25 mouse cellular contexts compared by ENCODE assay signal in the genomic region with DNA sequence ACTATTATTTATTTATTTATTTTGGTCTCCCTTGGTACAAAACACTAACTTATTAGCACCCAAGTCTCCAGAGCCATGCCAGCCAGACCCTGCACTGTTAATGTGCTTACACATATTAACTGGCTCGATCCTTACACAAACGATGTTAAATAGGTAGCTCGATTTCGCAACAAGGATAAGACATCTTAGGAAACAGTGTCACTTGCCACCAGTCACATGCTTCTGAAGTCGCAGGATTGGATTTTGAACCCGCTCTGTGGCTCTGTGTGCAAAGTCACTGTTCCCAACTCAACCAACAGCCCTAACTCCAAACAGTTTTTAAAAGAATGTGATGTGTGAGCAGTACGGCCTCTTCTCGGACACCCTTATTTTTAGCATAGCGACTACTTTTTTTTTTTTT.
"Had no signal": no experiment of that assay in that cellular context is flagged by ENCODE, and none has a peak within 500 bp of the region (broad histone marks: within the 10 kb centered on the region; RNA-seq: fewer than 3 reads in every experiment).

No protein-coding gene starts in this region.

- ATAC-seq: forebrain, embryonic 16.5 days; hindbrain, postnatal 0 days; liver, embryonic 12.5 days had no signal

- DNase-seq: gastrocnemius, adult 2 months; gastrocnemius, postnatal 10 days; gastrocnemius, postnatal 25 days; heart, adult 2 months; heart, postnatal 14 days; heart, postnatal 36 days; kidney, adult 18-20 months; kidney, adult 8-10 months; kidney, postnatal 10 days; kidney, postnatal 25 days; kidney, postnatal 4 days; left cerebral cortex, postnatal 4 days had no signal

- H3K36me3 ChIP-seq: heart, embryonic 13.5 days; heart, embryonic 15.5 days; hindbrain, embryonic 13.5 days; hindbrain, embryonic 15.5 days; limb, embryonic 13.5 days; limb, embryonic 15.5 days; liver, embryonic 12.5 days had no signal

- H3K4me3 ChIP-seq: gastrocnemius, adult 2 months; heart, adult 2 months; heart, embryonic 13.5 days; heart, embryonic 15.5 days; hindbrain, embryonic 13.5 days; hindbrain, embryonic 15.5 days; layer of hippocampus, adult 2 months; left cerebral cortex, adult 2 months; limb, embryonic 13.5 days; limb, embryonic 15.5 days; liver, embryonic 12.5 days had no signal

- H3K9me3 ChIP-seq: heart, embryonic 13.5 days; heart, embryonic 15.5 days; hindbrain, embryonic 13.5 days; hindbrain, embryonic 15.5 days; limb, embryonic 13.5 days; limb, embryonic 15.5 days; liver, embryonic 12.5 days had no signal

- H3K27me3 ChIP-seq: hindbrain, embryonic 13.5 days; hindbrain, embryonic 15.5 days; limb, embryonic 15.5 days; liver, embryonic 12.5 days had no signal

- H3K9ac ChIP-seq: heart, embryonic 13.5 days; heart, embryonic 15.5 days; hindbrain, embryonic 13.5 days; hindbrain, embryonic 15.5 days; limb, embryonic 13.5 days; limb, embryonic 15.5 days; liver, embryonic 12.5 days; liver, embryonic 14.5 days had no signal

- H3K27ac ChIP-seq: gastrocnemius, adult 2 months; heart, adult 2 months; heart, embryonic 13.5 days; heart, embryonic 15.5 days; hindbrain, embryonic 13.5 days; hindbrain, embryonic 15.5 days; hindbrain, postnatal 0 days; layer of hippocampus, adult 2 months; left cerebral cortex, adult 2 months; limb, embryonic 13.5 days; limb, embryonic 15.5 days; liver, embryonic 12.5 days; liver, embryonic 14.5 days had no signal

- H3K4me2 ChIP-seq: heart, embryonic 11.5 days; heart, embryonic 13.5 days; heart, embryonic 15.5 days; hindbrain, embryonic 13.5 days; hindbrain, embryonic 15.5 days; limb, embryonic 13.5 days; limb, embryonic 15.5 days; liver, embryonic 12.5 days had no signal
